Mouse (Mus musculus) small intestine, adult 2 months (tissue): ENCODE data around the gene 6030468B19Rik.
"Not testable (repeated sequence)": the region's sequence is repeated elsewhere in the genome, so short reads cannot be mapped to it uniquely, and the experiment has no call there.

Experiments
- CTCF ChIP-seq: fragments of 200-500 bp; IDR thresholded peaks from 2 replicates; pipeline ENCODE4 v1.5.1; 2012; ENCODE audit warnings: low read depth, mild to moderate bottlenecking, control low read depth, inconsistent platforms, low read length, moderate library complexity, mixed read lengths; ENCODE audit not compliant: insufficient replicate concordance, insufficient read length; ENCODE audit errors: extremely low read depth
- POLR2A ChIP-seq: fragments of 200-500 bp; IDR thresholded peaks from 2 replicates; pipeline ENCODE4 v1.6.1; 2012; ENCODE audit warnings: low read depth, mild to moderate bottlenecking, control low read depth, inconsistent platforms, low read length, moderate library complexity

DNA sequence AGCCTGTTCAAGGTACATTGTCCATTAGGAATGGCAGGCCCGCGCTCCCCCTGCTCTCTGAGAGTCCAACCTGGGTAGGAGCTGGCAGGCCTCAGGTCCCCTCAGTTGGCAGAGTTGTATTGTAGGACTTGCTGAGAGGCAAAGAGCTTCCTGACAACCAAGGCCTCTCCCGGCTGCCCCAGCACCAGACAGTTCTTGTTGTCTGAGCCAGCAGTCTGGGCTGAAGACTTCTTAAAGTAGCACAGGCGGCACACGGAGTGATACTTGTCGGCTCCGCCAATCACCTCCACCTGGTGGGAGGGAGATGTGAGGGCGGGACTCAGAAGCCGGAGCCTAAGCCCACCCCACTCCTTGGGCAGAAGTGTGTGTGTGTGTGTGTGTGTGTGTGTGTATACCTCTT, 18.4 kb downstream of the 6030468B19Rik start:
- not testable (repeated sequence) for TF ChIP-seq POLR2A, CTCF
